Mouse (Mus musculus) megakaryocyte, adult 5-6 weeks (primary cell): Measurements from ENCODE around the gene Fut2. TPM values are rescaled to one million over a fixed set of nuclear protein-coding genes. Genes with fewer than 3 reads are reported as not detected.

ENCODE experiments used
- ATAC-seq: 2 replicates; pipeline ENCODE4 v1.8.0; 2016; ENCODE audit warnings: mild to moderate bottlenecking, inconsistent platforms; ENCODE audit not compliant: poor library complexity, severe bottlenecking
- total RNA-seq, 2 experiments: library from RNA; stranded (forward) in 1 of 2; stranded (reverse) in 1 of 2; fragments of 153-499, 151-499 nt in 1 of 2; fragments of 221-1000, 200-1000 nt in 1 of 2; gene quantifications; 2 replicates each; pipeline versions ENCODE4 v1.2.3 to v1.2.4; 2015 to 2017

Gene Fut2
- total RNA-seq, 2 experiments from 2014 or later, result not detected

- ATAC-seq, result no peak
Measured at GRCm38 (mm10) chr7:45640191-45640957, 25.8 kb downstream of the Fut2 start.

GRCm38 (mm10) chr7:45639561-45640027, 26.6 kb downstream of the Fut2 start, which contains the start of gene Mamstr:
Gene Mamstr, plus strand, starts transcription at chr7:45639977.
- no peak for ATAC-seq

- ATAC-seq, result no peak
Measured at GRCm38 (mm10) chr7:45638623-45639401, 27.4 kb downstream of the Fut2 start.

GRCm38 (mm10) chr7:45637710-45638109, 28.5 kb downstream of the Fut2 start:
- ATAC-seq, result no peak

GRCm38 (mm10) chr7:45635711-45636688, 30.2 kb downstream of the Fut2 start:
- ATAC-seq, result no peak

- ATAC-seq, result peak; percentile 96
Measured at GRCm38 (mm10) chr7:45634946-45635681, 31.1 kb downstream of the Fut2 start.

GRCm38 (mm10) chr7:45632499-45632898, 33.7 kb downstream of the Fut2 start:
- no peak for ATAC-seq

- no peak for ATAC-seq
Measured at GRCm38 (mm10) chr7:45630064-45630907, 35.9 kb downstream of the Fut2 start.

GRCm38 (mm10) chr7:45628364-45629294, 37.6 kb downstream of the Fut2 start:
- ATAC-seq, result peak; percentile 99

GRCm38 (mm10) chr7:45627261-45627660, 38.9 kb downstream of the Fut2 start, which contains the start of gene Rasip1:
Gene Rasip1, plus strand, starts transcription at chr7:45627488.
- no peak for ATAC-seq

GRCm38 (mm10) chr7:45626571-45627076, 39.6 kb downstream of the Fut2 start:
- no peak for ATAC-seq

GRCm38 (mm10) chr7:45625481-45625880, 40.7 kb downstream of the Fut2 start:
- ATAC-seq, result no peak

GRCm38 (mm10) chr7:45624718-45625117, 41.5 kb downstream of the Fut2 start:
- no peak for ATAC-seq

- ATAC-seq, result no peak
Measured at GRCm38 (mm10) chr7:45623507-45623906, 42.7 kb downstream of the Fut2 start.

- ATAC-seq, result no peak
Measured at GRCm38 (mm10) chr7:45621443-45621842, 44.8 kb downstream of the Fut2 start, which contains the start of gene Izumo1. Gene Izumo1, plus strand, starts transcription at chr7:45621811.

- no peak for ATAC-seq
Measured at GRCm38 (mm10) chr7:45619592-45619991, 46.6 kb downstream of the Fut2 start.

- ATAC-seq, result no peak
Measured at GRCm38 (mm10) chr7:45618316-45618715, 47.9 kb downstream of the Fut2 start.
